Mouse (Mus musculus): ENCODE measurements around the gene Zfp27. TPM values are rescaled to one million over a fixed set of nuclear protein-coding genes. Genes with fewer than 3 reads are reported as not detected.

Gene Zfp27
- 10 to 100 TPM; 17.5 to 22.5 (median 18.0) TPM for total RNA-seq (2022)

GRCm38 (mm10) chr7:29905966-29906681 is at the start of gene Zfp27:
TSS of gene Zfp27 (minus strand) at chr7:29906572.
- peak; percentile 60 to 81 for DNase-seq (ENCODE audit: low spot score in 2 of 2)

- no peak for DNase-seq (ENCODE audit: low spot score in 2 of 2)
These were observed 48.4 kb upstream of the Zfp27 start for GRCm38 (mm10) chr7:29954731-29955130.

- DNase-seq (ENCODE audit: low spot score in 2 of 2) = peak; percentile 56 to 71
These were observed 47.4 kb upstream of the Zfp27 start, which contains the start of gene Zfp74 for GRCm38 (mm10) chr7:29953513-29954401. TSS of gene Zfp74 (minus strand) at chr7:29954089.

- DNase-seq (ENCODE audit: low spot score in 2 of 2) = no peak
These were observed 46.7 kb upstream of the Zfp27 start for GRCm38 (mm10) chr7:29953086-29953485.

GRCm38 (mm10) chr7:29944201-29944600 is 37.8 kb upstream of the Zfp27 start:
- no peak for DNase-seq (ENCODE audit: low spot score in 2 of 2)

- no peak for DNase-seq (ENCODE audit: low spot score in 2 of 2)
These were observed 37.3 kb upstream of the Zfp27 start for GRCm38 (mm10) chr7:29943720-29944119.

GRCm38 (mm10) chr7:29942740-29943139 is 36.4 kb upstream of the Zfp27 start:
- DNase-seq (ENCODE audit: low spot score in 2 of 2) = no peak

- DNase-seq (ENCODE audit: low spot score in 2 of 2) = no peak
These were observed 34.7 kb upstream of the Zfp27 start for GRCm38 (mm10) chr7:29941027-29941426.

GRCm38 (mm10) chr7:29938856-29939255 is 32.5 kb upstream of the Zfp27 start:
- no peak for DNase-seq (ENCODE audit: low spot score in 2 of 2)

- DNase-seq (ENCODE audit: low spot score in 2 of 2) = no peak
These were observed 16.4 kb upstream of the Zfp27 start for GRCm38 (mm10) chr7:29922780-29923179.

GRCm38 (mm10) chr7:29921439-29922093 is 15.2 kb upstream of the Zfp27 start:
- DNase-seq (ENCODE audit: low spot score in 2 of 2) = peak in 1 of 2 experiments; percentile 35

- DNase-seq (ENCODE audit: low spot score in 2 of 2) = no peak
These were observed 11.7 kb upstream of the Zfp27 start for GRCm38 (mm10) chr7:29918062-29918453.

GRCm38 (mm10) chr7:29917371-29918061 is 11.1 kb upstream of the Zfp27 start:
- DNase-seq (ENCODE audit: low spot score in 2 of 2) = no peak

- no peak for DNase-seq (ENCODE audit: low spot score in 2 of 2)
These were observed 5.8 kb upstream of the Zfp27 start for GRCm38 (mm10) chr7:29912172-29912571.

GRCm38 (mm10) chr7:29910252-29910651 is 3.9 kb upstream of the Zfp27 start:
- DNase-seq (ENCODE audit: low spot score in 2 of 2) = no peak

- DNase-seq (ENCODE audit: low spot score in 2 of 2) = peak; percentile 67 to 75
These were observed 2.0 kb upstream of the Zfp27 start, which contains the start of gene Zfp383 for GRCm38 (mm10) chr7:29908130-29908950. TSS of gene Zfp383 (plus strand) at chr7:29908223.

GRCm38 (mm10) chr7:29907206-29907605 is 834 bp upstream of the Zfp27 start:
- no peak for DNase-seq (ENCODE audit: low spot score in 2 of 2)

GRCm38 (mm10) chr7:29906682-29907058 is 298 bp upstream of the Zfp27 start:
- DNase-seq (ENCODE audit: low spot score in 2 of 2) = no peak

GRCm38 (mm10) chr7:29904101-29904500 is 2.3 kb downstream of the Zfp27 start:
- no peak for DNase-seq (ENCODE audit: low spot score in 2 of 2)

- no peak for DNase-seq (ENCODE audit: low spot score in 2 of 2)
These were observed 8.0 kb downstream of the Zfp27 start for GRCm38 (mm10) chr7:29898351-29898750.
